Mouse (Mus musculus) CD8-positive naive resting alpha-beta T cell, adult 2 months (primary cell): Measurements from ENCODE around the gene Bcar3.
A peak's percentile ranks its signal among the peaks of the same experiment; 100 is the strongest.

Source experiments
- DNase-seq, 2 experiments: peaks; one replicate each; pipeline ENCODE4 v3.0.0; 2022; ENCODE audit warnings: low read depth in 2 of 2, low spot score in 2 of 2

Gene Bcar3

DNA sequence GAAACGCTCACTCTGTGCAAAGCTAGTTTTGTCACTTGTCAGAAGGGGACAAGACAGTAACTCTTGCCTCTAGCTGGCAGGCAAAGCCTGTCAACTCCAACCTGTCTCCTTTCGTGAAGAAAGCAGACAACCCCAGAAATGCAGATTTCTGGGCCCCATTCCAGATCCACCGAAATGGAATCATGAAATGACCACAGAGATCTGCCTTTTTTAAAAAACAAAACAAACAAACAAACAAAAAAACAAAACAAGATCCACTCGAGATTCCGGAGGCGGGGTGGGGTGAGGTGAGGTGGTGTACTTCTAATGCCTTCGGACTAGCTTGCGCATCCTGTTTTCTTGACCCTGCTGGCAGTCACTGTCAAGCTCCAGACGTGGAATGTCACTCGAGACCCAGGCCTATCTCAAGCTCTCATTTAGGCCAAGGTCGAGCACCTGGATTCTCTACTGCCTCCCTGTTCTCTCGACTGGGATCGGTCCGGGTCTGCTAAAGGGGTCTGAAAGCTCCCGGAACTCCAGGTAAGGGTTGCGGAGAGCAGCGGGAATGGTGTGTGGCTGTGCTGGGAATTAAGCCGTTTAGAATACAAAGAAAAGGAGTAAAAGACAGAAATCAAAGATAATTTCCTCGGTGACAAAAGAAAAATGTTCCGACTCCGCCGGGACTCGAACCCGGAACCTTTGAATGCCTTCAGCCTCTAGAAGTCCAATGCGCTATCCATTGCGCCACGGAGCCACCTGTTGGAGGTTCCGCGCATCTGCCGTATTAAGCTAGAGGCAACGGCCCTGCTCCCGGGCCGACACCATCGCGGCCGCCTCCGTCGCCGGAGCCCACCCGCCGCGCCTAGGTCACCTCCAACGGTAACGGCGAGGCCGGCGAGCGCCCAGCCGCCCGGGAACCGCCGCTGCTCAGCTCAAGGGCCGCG is 1.4 kb upstream of the Bcar3 start:
- peak; percentile 97 to 98 for DNase-seq

GRCm38 (mm10) chr3:122293223-122293953 is 548 bp upstream of the Bcar3 start:
- DNase-seq: peak; percentile 36 to 38

DNA sequence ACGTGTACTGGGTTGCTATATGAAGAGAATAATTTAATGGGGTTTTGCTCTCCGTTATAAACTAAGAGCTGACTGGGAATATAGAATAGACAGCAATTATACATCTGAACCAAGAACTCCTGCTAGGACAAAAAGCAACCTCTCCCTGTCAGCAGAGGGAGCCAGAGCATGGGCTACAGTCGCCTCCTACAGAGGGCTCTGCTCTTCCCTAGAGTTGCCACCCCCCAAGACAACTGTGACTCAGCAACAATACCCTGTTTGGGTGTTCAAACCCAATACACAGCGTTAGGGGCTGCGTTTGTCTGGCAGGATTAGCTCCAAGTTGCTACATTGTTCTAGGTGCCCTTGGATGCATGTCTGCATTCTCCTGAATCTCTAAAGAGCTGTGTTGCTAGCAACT is 1.6 kb downstream of the Bcar3 start:
- peak in 1 of 2 experiments; percentile 22 for DNase-seq

- DNase-seq: no peak
Measured at GRCm38 (mm10) chr3:122296979-122297378, 3.0 kb downstream of the Bcar3 start.

DNA sequence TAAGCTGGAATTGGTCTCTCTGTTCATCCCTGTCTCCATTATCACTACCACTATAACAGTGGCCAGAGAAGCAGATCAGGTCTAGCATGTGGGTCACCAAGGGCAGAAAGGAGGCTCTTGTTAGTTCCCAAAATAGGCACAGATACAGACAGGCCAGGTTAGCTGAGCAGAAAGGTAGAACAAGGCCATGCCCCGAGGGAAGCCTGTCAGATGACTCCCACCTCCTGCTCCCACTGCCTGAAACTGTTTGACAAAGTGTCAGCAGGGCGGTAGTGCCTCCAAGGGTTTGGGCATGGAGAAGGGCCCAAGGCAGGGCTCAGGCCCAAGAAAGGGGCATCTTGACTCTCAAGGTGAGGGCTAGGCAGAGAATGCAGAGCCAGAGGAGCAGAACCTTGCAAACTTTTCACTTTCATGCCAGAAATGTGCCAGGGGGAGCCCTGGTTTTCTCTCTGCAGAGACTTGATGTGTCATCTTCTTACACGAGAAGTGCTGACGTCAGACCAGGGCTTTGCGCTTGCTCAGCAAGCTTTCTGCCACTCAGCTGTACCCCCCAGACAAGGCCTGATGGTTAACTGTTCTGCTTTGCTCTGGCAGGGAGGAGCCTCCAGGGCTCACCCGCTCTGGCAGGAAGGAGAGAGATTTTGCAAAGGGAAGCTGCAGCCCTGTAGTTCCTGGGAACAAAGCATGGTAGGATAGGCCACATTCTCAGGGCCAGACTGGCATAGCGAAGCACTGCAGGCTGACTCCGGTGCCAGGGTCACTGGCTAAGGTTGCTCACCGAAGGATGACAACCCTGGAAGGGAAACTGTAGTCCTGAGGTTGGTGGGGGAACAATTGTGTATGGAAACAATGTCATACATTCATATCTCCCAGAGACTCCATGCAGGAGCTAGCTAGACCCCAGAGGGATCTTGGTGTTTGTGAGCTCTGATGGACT is 7.3 kb downstream of the Bcar3 start:
- no peak for DNase-seq

DNA sequence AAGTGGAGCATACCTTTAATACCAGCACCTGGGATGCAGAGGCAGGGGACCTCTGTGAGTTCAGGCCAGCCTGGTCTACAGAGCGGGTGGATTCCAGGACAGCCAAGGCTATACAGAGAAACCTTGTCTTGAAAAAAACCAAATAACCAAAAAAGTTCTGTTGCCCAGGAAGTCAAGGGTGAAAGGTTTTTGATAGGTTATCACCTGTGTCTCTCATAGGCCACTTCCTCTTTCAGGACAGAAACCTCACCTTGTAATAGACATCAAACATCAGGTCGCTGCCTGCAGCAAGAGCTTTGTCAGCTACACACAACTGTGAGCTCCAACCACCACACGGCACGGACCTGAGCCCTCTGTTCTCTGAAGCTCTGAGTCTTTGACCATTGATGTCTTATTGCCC is 10.6 kb downstream of the Bcar3 start:
- DNase-seq: no peak

DNA sequence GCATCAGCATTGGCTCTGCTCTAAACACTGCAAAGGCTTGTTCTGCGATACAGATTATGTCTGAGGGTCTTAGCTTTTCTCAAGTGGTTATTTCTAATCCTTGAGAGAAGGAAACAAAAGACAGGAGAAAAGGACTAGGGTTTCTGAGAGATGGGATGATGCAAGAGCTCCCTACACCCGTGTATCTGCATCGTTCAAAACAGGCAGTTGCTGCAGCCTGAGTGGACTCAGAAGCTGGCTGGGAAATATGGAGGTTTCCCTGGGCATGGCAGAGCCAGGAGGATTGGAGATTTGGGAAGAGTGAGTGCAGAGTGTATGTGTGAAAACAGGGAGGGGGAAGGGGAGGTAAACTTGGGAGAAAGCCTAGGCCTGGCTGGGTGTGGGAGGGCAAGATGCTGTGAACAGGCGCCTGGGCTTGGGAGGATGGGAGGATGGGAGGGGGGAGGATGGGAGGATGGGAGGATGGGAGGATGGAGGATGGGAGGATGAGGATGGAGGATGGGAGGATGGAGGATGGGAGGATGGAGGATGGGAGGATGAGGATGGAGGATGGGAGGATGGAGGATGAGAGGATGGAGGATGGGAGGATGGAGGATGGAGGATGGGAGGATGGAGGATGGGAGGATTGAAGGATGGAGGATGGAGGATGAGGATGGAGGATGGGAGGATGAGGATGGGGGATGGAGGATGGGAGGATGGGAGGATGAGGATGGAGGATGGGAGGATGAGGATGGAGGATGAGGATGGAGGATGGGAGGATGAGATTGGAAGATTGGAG is 14.1 kb downstream of the Bcar3 start:
- DNase-seq: no peak

DNA sequence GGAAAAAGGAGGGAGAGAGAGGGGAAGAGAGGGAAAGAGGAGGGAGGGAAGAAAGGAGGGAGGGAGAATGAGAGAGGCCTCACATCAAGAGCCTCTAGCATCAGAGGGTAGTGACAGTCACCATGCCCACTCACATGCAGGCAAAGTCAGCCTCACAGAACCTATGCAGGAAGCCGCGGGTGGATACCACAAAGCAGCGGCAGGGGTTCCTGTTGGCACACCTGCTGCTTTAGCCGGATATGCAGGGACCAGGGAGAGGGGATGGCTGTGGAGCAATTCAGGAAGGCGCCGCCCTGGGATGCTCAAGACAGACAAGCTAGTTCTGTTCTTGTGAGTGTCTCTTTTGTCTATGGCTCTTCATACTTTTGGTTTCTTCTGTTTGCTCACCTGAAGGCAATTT is 15.0 kb downstream of the Bcar3 start:
- no peak for DNase-seq

- DNase-seq: peak; percentile 54 to 61
Measured at GRCm38 (mm10) chr3:122312078-122312477, 18.1 kb downstream of the Bcar3 start.

GRCm38 (mm10) chr3:122312936-122313629 is 19.1 kb downstream of the Bcar3 start:
- DNase-seq: no peak

DNA sequence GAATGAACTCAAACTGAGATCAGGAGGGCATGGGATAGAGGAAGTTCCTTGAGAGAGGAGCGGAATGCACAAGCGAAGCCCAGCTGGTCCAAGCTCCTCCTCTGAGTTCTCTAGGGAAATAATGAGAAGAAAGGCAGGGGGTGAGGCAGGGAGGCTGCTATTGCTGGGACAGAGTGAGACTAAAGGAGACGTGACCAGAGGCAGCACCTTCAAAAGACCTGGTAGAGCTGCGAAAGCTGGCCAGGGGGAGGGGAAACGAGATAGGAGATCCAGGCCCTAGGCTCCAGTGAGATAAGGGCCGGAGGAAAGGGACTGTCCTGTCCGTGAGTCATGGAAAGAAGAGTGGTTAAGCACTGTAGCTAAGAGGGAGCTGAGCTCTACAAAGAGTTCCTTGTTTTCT is 20.0 kb downstream of the Bcar3 start:
- no peak for DNase-seq

DNA sequence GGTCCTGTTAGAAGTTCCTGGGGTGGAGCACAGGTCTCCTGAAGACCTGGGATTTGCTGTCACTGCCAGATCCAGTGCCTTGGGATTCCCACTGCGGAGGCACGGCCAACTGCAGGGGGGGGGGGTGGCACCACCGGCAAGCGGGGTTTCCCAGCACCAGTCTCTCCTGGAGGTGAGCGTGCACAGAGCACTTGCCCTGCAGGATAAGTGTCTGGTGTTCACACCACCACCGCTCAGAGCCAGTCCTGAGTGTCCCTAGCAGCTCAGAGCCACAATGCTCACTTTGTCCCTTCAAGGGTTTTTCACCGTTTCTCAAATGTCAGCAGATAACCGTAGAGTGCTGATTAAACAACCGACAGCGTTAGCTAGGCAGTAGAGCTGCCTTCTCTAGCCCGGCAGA is 22.7 kb downstream of the Bcar3 start:
- no peak for DNase-seq

DNA sequence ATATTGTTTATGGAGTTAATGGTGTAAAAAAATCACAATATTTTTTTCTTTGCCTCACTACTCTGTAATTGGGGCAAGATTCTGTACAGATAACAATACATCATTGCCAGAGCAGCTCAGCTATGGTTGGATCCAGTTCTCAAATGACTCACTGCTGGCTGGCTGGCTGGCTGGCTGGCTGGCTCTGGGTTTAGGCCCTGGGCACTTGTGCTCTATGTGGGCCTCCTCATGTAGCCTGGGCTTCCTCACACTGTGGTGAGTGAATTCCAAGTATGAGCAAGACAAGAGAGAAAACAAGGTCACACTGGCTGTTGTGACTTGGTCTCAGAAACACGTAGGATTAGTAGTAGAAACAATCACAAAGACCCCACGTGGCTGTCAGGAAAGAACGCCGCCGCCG is 23.4 kb downstream of the Bcar3 start:
- DNase-seq: no peak

DNA sequence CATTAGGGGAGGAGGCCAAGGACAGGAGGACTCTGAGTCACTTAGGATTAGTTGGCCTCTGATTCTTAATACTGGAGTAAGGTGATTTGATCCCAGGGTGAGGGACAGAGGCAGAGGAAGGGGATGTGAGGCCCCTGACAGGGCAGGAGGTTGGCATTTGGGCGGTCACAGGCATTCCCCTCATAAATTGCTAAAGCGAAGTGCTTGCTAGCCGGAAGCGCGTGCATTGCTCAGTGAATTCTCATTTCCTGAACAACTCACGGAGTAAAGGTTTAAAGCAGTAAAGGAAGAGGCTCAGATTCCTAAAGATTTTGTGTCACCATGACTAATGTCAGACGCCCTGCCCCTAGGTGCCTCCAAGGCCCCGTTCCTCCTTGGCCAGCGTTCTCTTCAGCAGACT is 28.3 kb downstream of the Bcar3 start:
- no peak for DNase-seq

GRCm38 (mm10) chr3:122323841-122324240 is 29.9 kb downstream of the Bcar3 start:
- no peak for DNase-seq

DNA sequence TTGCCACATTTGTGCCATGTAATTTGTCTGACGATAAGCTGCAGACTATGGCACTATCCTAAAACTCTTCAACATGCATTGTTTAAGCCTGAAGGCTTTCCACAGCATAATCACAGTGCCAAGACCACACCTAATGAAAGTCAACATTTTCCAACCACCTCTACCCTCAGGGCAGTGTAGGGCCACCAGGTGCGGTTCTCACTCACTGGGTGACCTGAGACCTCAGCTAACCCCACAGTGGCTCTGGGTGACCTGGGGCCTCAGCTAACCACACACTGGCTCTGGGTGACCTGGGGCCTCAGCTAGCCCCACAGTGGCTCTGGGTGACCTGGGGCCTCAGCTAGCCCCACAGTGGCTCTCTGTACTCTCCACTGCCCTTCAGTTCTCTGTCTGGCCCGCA is 30.6 kb downstream of the Bcar3 start:
- no peak for DNase-seq

DNA sequence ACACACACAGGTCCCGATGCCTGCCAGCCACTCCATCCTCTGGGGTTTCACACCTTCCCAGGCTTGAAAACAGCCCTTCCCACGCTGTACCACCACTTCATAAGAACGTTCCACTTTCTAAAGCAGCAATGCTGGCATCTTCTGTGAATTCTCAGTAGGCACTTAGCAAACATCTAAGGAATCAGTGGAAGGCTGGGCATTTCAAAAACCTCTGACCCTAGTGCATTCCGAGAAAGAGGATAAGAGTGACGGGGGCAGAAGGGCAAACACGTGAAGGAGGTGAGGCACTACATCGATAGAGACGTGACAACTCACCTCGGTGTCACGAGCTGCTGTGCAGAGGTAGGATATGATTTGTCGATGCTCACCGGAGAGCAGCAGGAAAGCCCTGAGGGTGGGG is 36.5 kb downstream of the Bcar3 start:
- no peak for DNase-seq

DNA sequence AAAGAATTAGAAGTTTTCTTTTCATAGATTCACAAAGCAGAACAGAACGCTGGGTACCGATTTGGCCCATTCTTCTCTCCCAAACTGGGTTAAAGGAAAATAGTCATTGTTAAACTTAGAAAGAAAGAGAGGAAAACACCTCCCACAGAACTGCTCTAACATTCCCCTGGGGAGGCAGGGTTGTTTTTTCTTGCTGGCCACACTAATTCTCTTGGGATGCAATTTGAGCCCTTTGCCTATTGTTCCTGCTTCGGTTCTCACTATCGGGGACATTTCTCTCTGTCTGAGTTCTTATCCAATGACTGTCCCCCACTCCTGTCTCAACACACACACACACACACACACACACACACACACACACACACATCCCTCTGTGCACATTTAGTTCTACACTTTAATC is 39.6 kb downstream of the Bcar3 start:
- DNase-seq: no peak

DNA sequence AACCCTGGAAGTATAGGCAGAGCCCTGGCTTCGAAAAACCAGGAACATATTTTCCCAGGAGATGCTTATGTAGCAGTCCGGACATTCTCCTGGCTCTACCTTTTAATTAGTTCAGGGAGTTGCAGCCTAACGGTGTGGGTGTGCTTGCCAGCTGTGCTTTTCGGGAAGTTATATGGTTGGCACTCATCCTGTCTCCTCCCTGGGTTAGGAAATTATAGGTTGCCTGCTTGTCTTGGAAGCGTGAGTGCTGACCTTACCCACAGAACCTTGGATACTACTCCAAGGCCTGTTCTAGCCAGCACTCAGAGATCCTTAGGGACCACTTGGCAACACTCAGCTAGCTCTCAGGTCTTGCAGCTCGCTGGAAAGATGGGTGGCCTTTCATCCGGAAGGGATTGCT is 40.0 kb downstream of the Bcar3 start:
- no peak for DNase-seq

DNA sequence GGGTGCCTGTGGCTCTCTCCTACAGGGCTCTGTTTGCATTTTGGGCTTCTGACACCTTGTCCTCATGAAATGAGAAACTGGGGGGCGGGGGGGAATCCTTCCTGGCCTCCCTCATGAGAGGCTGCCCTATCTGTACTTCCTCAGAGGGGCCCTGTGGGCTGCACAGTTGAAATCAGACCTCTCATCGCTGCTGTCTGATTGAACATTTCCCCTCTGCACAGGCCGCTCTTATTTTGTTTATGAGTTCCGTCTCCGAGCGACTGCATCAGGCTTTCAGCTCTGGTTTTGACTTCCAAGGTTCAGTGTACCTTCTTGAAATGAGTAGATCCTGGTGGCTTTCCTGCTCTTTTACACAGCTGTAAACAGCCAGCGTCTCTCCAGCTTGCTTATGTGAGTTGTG is 40.4 kb downstream of the Bcar3 start:
- DNase-seq: no peak
